Mouse (Mus musculus): ENCODE results near the gene Ythdf2. TPM values are rescaled to one million over a fixed set of nuclear protein-coding genes. Genes with fewer than 3 reads are reported as not detected.

Ythdf2 gene
- polyA plus RNA-seq, 1 experiment from 2014 or later, result 28.6 TPM

- Histone ChIP-seq H3K27ac (replicated peaks) (peak overlapping the region; percentile 97; the same call in 1 of the 2 replicates), H3K36me3 (replicated peaks) (peaks cover 39% of the 10 kb centered on the region), H3K4me2 (peak overlapping the region; percentile 85), H3K4me1 (replicated peaks) (peaks cover 55% of the 10 kb centered on the region), H3K27me3 (no peaks in the 10 kb centered on the region), H3K4me3 (replicated peaks) (peak overlapping the region; percentile 98), H3K9ac (peak overlapping the region; percentile 99; the same call in 1 of the 2 replicates), H3K9me3 (replicated peaks) (no peaks in the 10 kb centered on the region)
- WGBS (ENCODE audit: insufficient replicate concordance), result 6% methylated on average over 2 of the region's 2 CpGs
- no peak for ATAC-seq (ENCODE audit: insufficient read depth)
These were observed 1.8 kb downstream of the Ythdf2 start for GRCm38 (mm10) chr4:132210325-132210724.

DNA sequence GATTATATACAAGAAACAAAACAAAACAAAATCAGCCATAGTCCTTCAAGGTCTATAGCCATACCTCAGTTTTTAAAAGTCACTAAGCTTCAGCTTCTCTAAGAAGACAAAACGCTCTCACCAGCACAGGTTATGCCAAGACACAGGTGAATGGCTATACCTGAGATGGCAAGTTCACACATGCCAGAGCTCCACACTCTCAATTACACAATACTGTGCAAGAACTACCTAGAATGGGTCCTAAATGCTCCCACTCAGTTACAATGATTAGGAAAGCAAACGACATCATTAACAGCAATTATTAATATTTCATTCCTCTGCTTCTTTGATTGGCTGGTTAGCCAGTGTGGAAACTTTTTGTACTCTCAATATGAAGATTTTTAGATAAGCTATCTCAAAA is 2.8 kb downstream of the Ythdf2 start:
- Histone ChIP-seq H3K27ac (replicated peaks) (no peak overlapping the region), H3K4me3 (replicated peaks) (0 out of 2 replicates have a peak overlapping the region, but pooled peaks have one; percentile 4), H3K4me1 (replicated peaks) (peaks cover 47% of the 10 kb centered on the region), H3K27me3 (no peaks in the 10 kb centered on the region), H3K36me3 (replicated peaks) (peaks cover 49% of the 10 kb centered on the region), H3K9ac (no peak overlapping the region), H3K9me3 (replicated peaks) (no peaks in the 10 kb centered on the region), H3K4me2 (peak overlapping the region; percentile 16)
- 77% methylated on average over 2 of the region's 2 CpGs for WGBS (ENCODE audit: insufficient replicate concordance)
- ATAC-seq (ENCODE audit: insufficient read depth), result no peak

DNA sequence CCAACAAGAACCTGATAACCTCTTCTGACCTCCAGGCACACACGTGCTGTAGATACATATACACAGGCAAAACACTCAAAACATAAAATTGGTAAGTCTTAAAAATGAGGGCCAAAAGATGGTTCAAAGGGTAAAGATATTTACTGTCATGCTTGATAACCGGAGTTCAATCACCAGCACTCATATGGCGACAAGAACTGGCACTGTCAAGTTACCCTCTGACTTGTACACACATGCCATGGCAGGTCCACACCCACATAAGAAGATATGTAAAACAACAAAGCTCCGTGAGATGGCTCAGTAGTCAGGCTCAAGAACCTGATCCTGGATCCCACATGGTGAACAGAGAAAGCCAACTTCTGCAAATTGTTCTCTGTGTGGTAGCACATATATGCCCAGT is 4.8 kb downstream of the Ythdf2 start:
- Histone ChIP-seq H3K9ac (no peak overlapping the region), H3K36me3 (replicated peaks) (peaks cover 69% of the 10 kb centered on the region), H3K9me3 (replicated peaks) (no peaks in the 10 kb centered on the region), H3K4me2 (no peak overlapping the region), H3K27me3 (no peaks in the 10 kb centered on the region), H3K27ac (replicated peaks) (no peak overlapping the region), H3K4me3 (replicated peaks) (no peak overlapping the region), H3K4me1 (replicated peaks) (peaks cover 52% of the 10 kb centered on the region)
- 61% methylated on average over 4 of the region's 4 CpGs for WGBS (ENCODE audit: insufficient replicate concordance)
- ATAC-seq (ENCODE audit: insufficient read depth), result no peak

DNA sequence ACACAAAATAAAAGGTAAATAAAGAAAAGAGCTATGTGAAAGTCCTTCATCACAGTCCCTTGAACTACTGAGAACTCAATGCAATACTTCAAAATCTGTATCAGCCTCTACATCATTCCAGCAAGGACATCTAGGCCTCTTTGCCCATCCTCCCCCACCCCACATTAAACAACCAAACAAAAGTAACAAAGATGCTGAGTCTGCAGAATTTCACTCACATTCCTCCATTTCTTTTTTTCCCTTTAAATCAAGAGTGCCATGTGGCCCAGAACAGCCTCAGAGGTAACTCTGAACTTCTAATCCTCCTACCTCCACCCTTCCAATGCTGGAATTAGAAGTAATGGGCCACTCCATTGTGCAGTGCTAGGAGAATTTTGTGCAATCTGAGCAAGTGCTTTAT is 13.3 kb downstream of the Ythdf2 start:
- no peaks in the 10 kb centered on the region for H3K9me3 ChIP-seq (replicated peaks)
- H3K4me2 ChIP-seq, result no peak overlapping the region
- H3K9ac ChIP-seq, result no peak overlapping the region
- no peaks in the 10 kb centered on the region for H3K27me3 ChIP-seq
- ATAC-seq (ENCODE audit: insufficient read depth), result no peak
- peaks cover 67% of the 10 kb centered on the region for H3K36me3 ChIP-seq (replicated peaks)
- peaks cover 66% of the 10 kb centered on the region for H3K4me1 ChIP-seq (replicated peaks)
- no peak overlapping the region for H3K4me3 ChIP-seq (replicated peaks)
- peak overlapping the region; percentile 54 for H3K27ac ChIP-seq (replicated peaks)

DNA sequence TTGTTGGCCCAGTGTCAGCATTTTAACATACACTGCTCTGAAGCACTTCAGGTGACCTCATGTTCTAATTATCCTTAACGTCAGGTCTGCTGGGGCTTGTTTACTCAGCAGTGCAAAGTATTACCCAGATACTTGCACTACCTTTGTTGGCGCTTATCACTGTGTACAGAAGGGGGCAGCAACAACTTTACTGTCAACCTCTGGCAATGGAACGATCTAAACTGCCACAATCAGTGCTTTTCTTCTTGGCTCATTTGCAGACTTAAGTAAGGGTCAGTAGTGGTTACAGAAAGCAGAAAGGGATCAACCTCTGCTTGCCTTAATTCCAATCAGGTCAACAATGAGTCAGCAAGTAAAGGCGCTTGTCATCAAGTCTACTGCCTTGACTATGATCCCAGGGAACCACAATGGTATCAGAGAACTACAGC is 13.8 kb downstream of the Ythdf2 start:
- H3K36me3 ChIP-seq (replicated peaks), result peaks cover 66% of the 10 kb centered on the region
- H3K27ac ChIP-seq (replicated peaks), result peak overlapping the region; percentile 54
- peaks cover 64% of the 10 kb centered on the region for H3K4me1 ChIP-seq (replicated peaks)

GRCm38 (mm10) chr4:132194975-132195374 is 17.1 kb downstream of the Ythdf2 start:
- H3K9ac ChIP-seq, result no peak overlapping the region
- H3K9me3 ChIP-seq (replicated peaks), result no peaks in the 10 kb centered on the region
- no peak for ATAC-seq (ENCODE audit: insufficient read depth)
- no peak overlapping the region for H3K4me3 ChIP-seq (replicated peaks)
- no peak overlapping the region for H3K4me2 ChIP-seq
- WGBS (ENCODE audit: insufficient replicate concordance), result 76% methylated on average over 3 of the region's 3 CpGs
- H3K36me3 ChIP-seq (replicated peaks), result peaks cover 53% of the 10 kb centered on the region
- no peaks in the 10 kb centered on the region for H3K27me3 ChIP-seq
- peaks cover 38% of the 10 kb centered on the region for H3K4me1 ChIP-seq (replicated peaks)
- no peak overlapping the region for H3K27ac ChIP-seq (replicated peaks)

More for the DNA sequence above, 13.8 kb downstream of the Ythdf2 start:
- Histone ChIP-seq H3K4me3 (replicated peaks) (no peak overlapping the region), H3K9ac (no peak overlapping the region), H3K4me2 (no peak overlapping the region), H3K27me3 (no peaks in the 10 kb centered on the region), H3K9me3 (replicated peaks) (no peaks in the 10 kb centered on the region)
- ATAC-seq (ENCODE audit: insufficient read depth), result peak; percentile 71
- WGBS (ENCODE audit: insufficient replicate concordance), result 28% methylated on average over 4 of the region's 4 CpGs

DNA sequence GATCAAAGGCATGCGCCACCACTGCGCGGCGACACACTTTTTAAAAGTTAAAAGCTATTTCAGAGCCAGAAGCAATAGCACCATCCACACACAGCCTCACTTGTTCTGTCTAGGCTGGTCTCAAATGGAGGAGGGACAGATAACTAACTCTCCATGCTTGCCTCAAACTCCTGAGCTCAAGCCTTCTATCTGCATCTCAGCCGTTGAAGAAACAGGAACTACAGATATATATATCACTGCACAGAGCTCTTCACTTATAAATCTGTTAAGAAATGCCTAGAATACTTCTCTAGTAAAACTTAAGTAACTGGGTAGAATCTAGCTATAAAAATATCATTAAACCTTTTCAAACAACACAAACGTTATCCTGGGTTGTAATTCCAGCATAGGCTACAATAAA is 17.7 kb downstream of the Ythdf2 start:
- Histone ChIP-seq H3K4me2 (no peak overlapping the region), H3K27me3 (no peaks in the 10 kb centered on the region), H3K4me1 (replicated peaks) (peaks cover 32% of the 10 kb centered on the region), H3K4me3 (replicated peaks) (no peak overlapping the region), H3K9ac (no peak overlapping the region), H3K9me3 (replicated peaks) (no peaks in the 10 kb centered on the region), H3K27ac (replicated peaks) (no peak overlapping the region), H3K36me3 (replicated peaks) (peaks cover 49% of the 10 kb centered on the region)
- no peak for ATAC-seq (ENCODE audit: insufficient read depth)
- WGBS (ENCODE audit: insufficient replicate concordance), result 73% methylated on average over 6 of the region's 6 CpGs

DNA sequence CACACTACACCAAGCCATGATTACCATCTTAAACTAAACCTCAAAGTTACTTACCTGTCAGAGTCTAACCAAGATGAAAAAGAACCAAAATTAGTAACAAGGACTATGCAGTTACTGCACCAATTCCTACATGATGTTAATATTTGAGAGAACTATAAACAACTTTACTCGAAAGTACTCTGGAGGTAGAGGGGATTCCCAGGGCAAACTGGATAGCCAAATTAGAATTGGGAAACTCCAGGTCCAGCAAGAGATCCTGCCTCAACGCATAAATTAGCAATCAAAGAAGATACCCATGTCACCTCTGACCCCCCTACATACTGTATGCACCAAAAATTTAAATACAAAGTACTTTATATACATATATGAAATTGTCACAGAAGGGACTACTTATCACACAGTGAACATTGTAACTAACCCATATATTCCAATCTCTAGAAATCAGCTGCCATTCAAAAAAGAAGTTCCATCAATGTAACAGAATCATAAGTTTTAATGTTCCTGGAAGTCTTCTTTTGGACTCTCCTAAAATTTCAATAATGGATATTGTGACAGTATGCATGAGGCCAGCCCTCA is 24.2 kb downstream of the Ythdf2 start:
- WGBS (ENCODE audit: insufficient replicate concordance), result 82% methylated on average over 2 of the region's 2 CpGs
- ATAC-seq (ENCODE audit: insufficient read depth), result no peak
- Histone ChIP-seq H3K4me1 (replicated peaks) (no peaks in the 10 kb centered on the region), H3K9me3 (replicated peaks) (no peaks in the 10 kb centered on the region), H3K36me3 (replicated peaks) (peaks cover 65% of the 10 kb centered on the region), H3K27ac (replicated peaks) (no peak overlapping the region), H3K4me3 (replicated peaks) (no peak overlapping the region), H3K27me3 (no peaks in the 10 kb centered on the region), H3K9ac (no peak overlapping the region), H3K4me2 (no peak overlapping the region)

DNA sequence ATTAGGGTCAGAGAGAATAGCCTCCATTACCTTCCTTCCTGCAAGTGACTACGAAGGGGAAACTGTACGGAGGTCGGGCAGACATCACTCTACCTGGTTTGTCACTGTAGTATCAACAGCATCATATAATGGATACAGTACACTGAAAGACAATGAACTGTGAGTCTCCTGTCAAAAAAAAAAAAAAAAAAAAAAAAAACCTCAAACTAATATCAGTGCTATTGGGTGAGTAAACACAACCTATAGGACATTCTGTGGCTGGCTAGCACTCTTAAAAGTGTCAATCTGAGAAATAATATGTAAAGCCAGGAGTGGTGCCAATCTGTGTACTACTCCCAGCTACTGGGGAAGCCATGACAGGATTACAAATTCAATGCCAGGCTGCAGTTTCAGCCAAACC is 28.9 kb downstream of the Ythdf2 start:
- no peak overlapping the region for H3K9ac ChIP-seq
- no peak overlapping the region for H3K4me2 ChIP-seq
- H3K36me3 ChIP-seq (replicated peaks), result peaks cover 54% of the 10 kb centered on the region
- no peak overlapping the region for H3K4me3 ChIP-seq (replicated peaks)
- H3K4me1 ChIP-seq (replicated peaks), result peaks cover 5% of the 10 kb centered on the region
- H3K9me3 ChIP-seq (replicated peaks), result no peaks in the 10 kb centered on the region
- no peaks in the 10 kb centered on the region for H3K27me3 ChIP-seq
- H3K27ac ChIP-seq (replicated peaks), result no peak overlapping the region
- no peak for ATAC-seq (ENCODE audit: insufficient read depth)
- WGBS (ENCODE audit: insufficient replicate concordance), result 80% methylated on average over 3 of the region's 3 CpGs

DNA sequence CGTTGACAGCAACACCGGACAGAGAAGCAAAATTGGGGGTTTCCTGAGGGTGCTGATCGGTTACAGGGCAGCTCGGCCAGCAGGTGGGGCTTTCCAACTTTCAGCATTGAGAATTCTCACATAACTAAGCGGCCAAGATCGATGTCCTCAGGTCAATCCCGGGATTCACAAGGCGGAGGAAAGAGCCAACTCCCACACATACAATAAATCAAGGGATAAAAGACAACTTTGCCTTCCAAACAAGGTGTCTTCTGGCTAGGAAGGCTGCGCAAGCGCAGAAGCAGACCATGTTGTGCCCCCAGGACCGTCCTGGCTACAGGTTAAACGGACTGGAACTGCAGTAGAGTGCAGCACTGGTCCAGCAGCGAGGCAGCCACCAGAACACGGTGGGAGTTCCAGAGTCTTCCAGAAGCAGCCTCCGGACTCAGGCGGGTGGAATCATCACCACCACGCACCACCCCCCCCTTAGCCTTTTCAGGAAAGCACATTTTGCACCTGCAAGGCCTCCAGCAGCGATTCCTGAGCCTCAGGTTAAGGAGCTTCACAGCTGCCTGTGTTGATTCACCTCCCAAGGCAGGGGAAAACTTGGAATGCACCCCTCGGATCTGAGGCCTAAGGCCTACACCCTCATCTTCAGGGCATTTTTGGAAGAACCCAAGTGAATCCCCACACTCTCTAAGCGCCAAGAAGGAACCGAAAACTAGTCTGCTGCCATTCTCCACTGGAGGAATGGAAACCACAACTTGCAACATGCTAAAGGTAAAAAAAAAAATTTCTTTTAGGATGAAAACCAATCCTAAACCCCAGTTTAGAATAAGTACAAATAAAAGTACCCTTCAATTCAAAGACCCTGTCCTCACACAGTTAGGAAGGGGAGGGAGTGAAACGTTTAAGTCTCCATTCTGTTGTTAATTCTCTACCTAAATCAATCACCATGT is 30.1 kb downstream of the Ythdf2 start:
- ATAC-seq (ENCODE audit: insufficient read depth), result 0 out of 2 replicates have a peak, but pooled peaks have one; percentile 7
- Histone ChIP-seq H3K4me3 (replicated peaks) (no peak overlapping the region), H3K36me3 (replicated peaks) (peaks cover 48% of the 10 kb centered on the region), H3K27ac (replicated peaks) (no peak overlapping the region), H3K27me3 (0 out of 2 replicates have a peak, but pooled peaks cover 4% of the 10 kb centered on the region), H3K4me2 (no peak overlapping the region), H3K9ac (no peak overlapping the region), H3K9me3 (replicated peaks) (no peaks in the 10 kb centered on the region), H3K4me1 (replicated peaks) (peaks cover 7% of the 10 kb centered on the region)
- 72% methylated on average over 22 of the region's 22 CpGs for WGBS (ENCODE audit: insufficient replicate concordance)

- no peak overlapping the region for H3K9ac ChIP-seq
- ATAC-seq (ENCODE audit: insufficient read depth), result no peak
- no peak overlapping the region for H3K27ac ChIP-seq (replicated peaks)
- no peaks in the 10 kb centered on the region for H3K9me3 ChIP-seq (replicated peaks)
- peaks cover 42% of the 10 kb centered on the region for H3K36me3 ChIP-seq (replicated peaks)
- H3K27me3 ChIP-seq, result 0 out of 2 replicates have a peak, but pooled peaks cover 4% of the 10 kb centered on the region
- H3K4me1 ChIP-seq (replicated peaks), result peaks cover 7% of the 10 kb centered on the region
- H3K4me3 ChIP-seq (replicated peaks), result no peak overlapping the region
- WGBS (ENCODE audit: insufficient replicate concordance), result 79% methylated on average over 9 of the region's 9 CpGs
- no peak overlapping the region for H3K4me2 ChIP-seq
These were observed 31.4 kb downstream of the Ythdf2 start for GRCm38 (mm10) chr4:132180710-132181109.

All from liver, embryonic 15.5 days (tissue).